Mouse (Mus musculus) liver, embryonic 11.5 days (tissue): ENCODE data around the gene Adamtsl3. TPM values are rescaled to one million over a fixed set of nuclear protein-coding genes. Genes with fewer than 3 reads are reported as not detected.

Experiments used
- ATAC-seq: fragments of 200-750 bp; cut with Nextera tagmentation; replicated peaks from 2 replicates; pipeline ENCODE4 v1.8.0; 2017; ENCODE audit warnings: moderate number of reproducible peaks, mild to moderate bottlenecking, moderate TSS enrichment, moderate library complexity; ENCODE audit not compliant: low FRiP score
- DNase-seq: peaks from one replicate; pipeline ENCODE4 v3.0.0-alpha.2; 2017; ENCODE audit warnings: low spot score
- H3K27ac ChIP-seq: fragments of 300-500 bp; sonication (generic); 2 replicates; pipeline ENCODE4 v1.5.1; 2014; ENCODE audit warnings: mild to moderate bottlenecking, low read depth, low read length, control low read depth
- H3K27me3 ChIP-seq: fragments of 300-500 bp; sonication (generic); replicated peaks from 2 replicates; pipeline ENCODE4 v1.6.1; 2014; ENCODE audit warnings: low read length, mixed read lengths; ENCODE audit not compliant: control insufficient read depth, insufficient read depth
- H3K36me3 ChIP-seq: fragments of 300-500 bp; sonication (generic); 2 replicates; pipeline ENCODE4 v1.6.1; 2014; ENCODE audit warnings: mild to moderate bottlenecking, low read length, moderate library complexity, mixed read lengths; ENCODE audit not compliant: control insufficient read depth, insufficient read depth
- H3K4me1 ChIP-seq: fragments of 300-500 bp; sonication (generic); replicated peaks from 2 replicates; pipeline ENCODE4 v1.6.1; 2014; ENCODE audit warnings: low read length, mixed read lengths; ENCODE audit not compliant: control insufficient read depth, insufficient read depth
- H3K4me2 ChIP-seq: fragments of 300-500 bp; sonication (generic); 2 replicates; pipeline ENCODE4 v1.6.1; 2014; ENCODE audit warnings: mild to moderate bottlenecking, control low read depth, moderate library complexity
- H3K4me3 ChIP-seq: fragments of 300-500 bp; sonication (generic); 2 replicates; pipeline ENCODE4 v1.5.1; 2014; ENCODE audit warnings: low read depth, low read length, control low read depth
- H3K9ac ChIP-seq: fragments of 300-500 bp; sonication (generic); 2 replicates; pipeline ENCODE4 v1.6.1; 2014; ENCODE audit warnings: low read depth, low read length, control low read depth
- H3K9me3 ChIP-seq: fragments of 300-500 bp; sonication (generic); 2 replicates; pipeline ENCODE4 v1.6.1; 2016; ENCODE audit warnings: low read length, inconsistent platforms, mixed read lengths; ENCODE audit not compliant: control insufficient read depth
- WGBS: fragments of 180-500 bp; shearing (Covaris S2); extraction: QIAGEN DNeasy Blood & Tissue Kit; methylation state at CpG from one replicate; pipeline ENCODE4 v1.1.7; 2014; 5-methylcytosine and 5-hydroxymethylcytosine counted together
- polyA plus RNA-seq: library from polyadenylated mRNA; unstranded; fragments of >200 nt; fragmentation: Nextera tagmentation; extraction: Ambion mirVana; gene quantifications from 2 replicates; pipeline ENCODE4 v1.2.1, GENCODE M21; 2014

Adamtsl3 gene
- polyA plus RNA-seq, 1 experiment from 2014 or later, result 0.37 TPM

DNA sequence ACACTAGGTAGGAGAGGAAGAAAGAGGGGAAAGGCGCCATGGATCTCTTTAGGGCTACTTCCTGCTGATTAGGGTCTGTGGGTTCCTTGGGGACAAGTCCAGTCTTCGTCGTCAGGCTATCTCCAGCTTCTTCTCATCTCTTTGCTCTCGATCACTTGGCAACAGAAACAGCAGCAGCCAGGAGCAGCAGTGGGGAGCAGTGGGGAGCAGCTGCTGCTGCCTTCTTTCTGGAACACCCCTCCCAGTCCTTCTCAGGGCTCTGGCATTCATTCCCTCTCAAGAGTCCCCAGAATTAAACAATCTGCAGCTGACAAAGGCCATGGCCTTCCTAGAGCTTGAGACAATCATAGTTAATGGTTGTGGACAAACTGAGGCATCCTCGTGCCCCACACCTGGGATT, 7.6 kb upstream of the Adamtsl3 start:
- no peaks in the 10 kb centered on the region for H3K9me3 ChIP-seq
- no peaks in the 10 kb centered on the region for H3K4me1 ChIP-seq
- H3K9ac ChIP-seq, result no peak overlapping the region
- no peak overlapping the region for H3K4me3 ChIP-seq
- H3K36me3 ChIP-seq, result no peaks in the 10 kb centered on the region
- DNase-seq (no peak), ATAC-seq (no peak)
- no peak overlapping the region for H3K27ac ChIP-seq
- H3K27me3 ChIP-seq, result no peaks in the 10 kb centered on the region
- 46% methylated on average over 5 of the region's 5 CpGs for WGBS
- H3K4me2 ChIP-seq, result no peak overlapping the region

- no peak overlapping the region for H3K27ac ChIP-seq
- H3K36me3 ChIP-seq, result no peaks in the 10 kb centered on the region
- H3K9me3 ChIP-seq, result no peaks in the 10 kb centered on the region
- no peak overlapping the region for H3K4me3 ChIP-seq
- H3K27me3 ChIP-seq, result peaks cover 14% of the 10 kb centered on the region
- ATAC-seq (no peak), DNase-seq (no peak)
- WGBS, result 57% methylated on average over 4 of the region's 4 CpGs
- no peak overlapping the region for H3K9ac ChIP-seq
- no peak overlapping the region for H3K4me2 ChIP-seq
- H3K4me1 ChIP-seq, result no peaks in the 10 kb centered on the region
These were observed 5.7 kb upstream of the Adamtsl3 start for GRCm38 (mm10) chr7:82329831-82330230.

DNA sequence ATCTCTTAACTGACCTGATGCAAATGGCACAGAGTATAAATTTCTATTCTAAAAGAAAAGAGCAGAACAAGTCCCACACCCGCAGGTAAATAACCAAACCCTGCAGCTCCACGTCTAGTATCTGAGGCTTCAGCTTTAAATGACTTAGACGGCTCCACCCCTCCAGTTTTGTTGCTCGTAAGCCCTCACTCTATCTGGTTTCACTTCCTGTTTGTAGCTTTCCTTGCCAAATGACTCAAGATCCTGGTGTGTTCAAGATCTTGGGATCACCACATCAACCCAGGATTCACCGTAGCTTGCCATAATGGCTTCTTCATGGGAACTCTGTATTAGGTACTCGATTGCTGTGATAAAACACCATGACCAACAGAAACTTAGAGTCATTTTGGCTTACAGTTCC, 4.6 kb upstream of the Adamtsl3 start:
- no peak overlapping the region for H3K9ac ChIP-seq
- H3K4me3 ChIP-seq, result no peak overlapping the region
- H3K9me3 ChIP-seq, result no peaks in the 10 kb centered on the region
- H3K4me2 ChIP-seq, result no peak overlapping the region
- DNase-seq (no peak), ATAC-seq (no peak)
- H3K36me3 ChIP-seq, result no peaks in the 10 kb centered on the region
- peaks cover 24% of the 10 kb centered on the region for H3K27me3 ChIP-seq
- WGBS, result 57% methylated on average over 6 of the region's 6 CpGs
- H3K27ac ChIP-seq, result no peak overlapping the region
- H3K4me1 ChIP-seq, result no peaks in the 10 kb centered on the region

DNA sequence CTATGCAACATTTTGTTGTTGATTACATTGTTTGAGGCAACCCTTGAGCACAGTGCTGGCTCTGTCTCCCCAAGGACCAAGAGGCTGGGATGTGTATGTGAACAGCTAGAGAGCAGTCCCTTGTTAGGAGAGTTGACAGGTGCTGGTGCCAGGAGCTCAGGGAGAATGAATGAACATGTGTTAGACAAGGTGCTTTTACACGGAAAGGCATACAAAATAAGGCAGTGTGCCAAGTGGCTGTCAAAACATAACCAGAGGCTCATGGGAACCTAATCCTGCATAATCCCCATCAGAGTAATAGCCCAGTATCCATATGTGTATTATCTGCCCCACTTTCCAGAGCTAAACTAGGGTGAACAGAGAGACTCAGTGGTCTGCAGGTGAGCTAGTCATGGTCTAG, 1.5 kb upstream of the Adamtsl3 start:
- Histone ChIP-seq H3K27ac (no peak overlapping the region), H3K36me3 (no peaks in the 10 kb centered on the region), H3K9ac (no peak overlapping the region), H3K27me3 (peaks cover 50% of the 10 kb centered on the region), H3K9me3 (no peaks in the 10 kb centered on the region), H3K4me3 (no peak overlapping the region), H3K4me2 (no peak overlapping the region), H3K4me1 (no peaks in the 10 kb centered on the region)
- 73% methylated on average over 1 of the region's 1 CpGs for WGBS
- ATAC-seq, result no peak
- no peak for DNase-seq

GRCm38 (mm10) chr7:82336132-82336531, 638 bp downstream of the Adamtsl3 start:
- no peak overlapping the region for H3K9ac ChIP-seq
- WGBS, result 3% methylated on average over 34 of the region's 34 CpGs

DNA sequence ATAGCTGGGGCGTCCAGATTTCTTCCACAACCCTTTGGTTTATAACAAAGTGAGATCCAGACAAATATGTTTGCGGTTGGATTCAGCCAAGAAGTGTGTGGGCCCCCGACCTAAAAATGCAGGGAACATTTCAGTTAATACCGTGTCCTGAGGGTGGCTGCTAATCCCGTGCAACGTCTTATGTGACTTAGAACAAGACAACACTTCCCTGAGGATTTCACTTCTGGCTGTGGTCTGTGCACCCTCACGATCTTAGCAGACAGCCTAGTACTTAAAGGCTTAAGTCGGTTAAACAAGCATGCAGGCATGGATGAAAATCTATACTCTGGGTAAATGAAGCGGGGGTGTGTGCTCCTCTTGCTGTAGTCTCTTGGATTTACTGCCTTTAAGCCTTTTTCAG, 2.6 kb downstream of the Adamtsl3 start:
- no peak for ATAC-seq
- H3K27ac ChIP-seq, result no peak overlapping the region
- DNase-seq, result no peak
- no peaks in the 10 kb centered on the region for H3K9me3 ChIP-seq
- no peak overlapping the region for H3K9ac ChIP-seq
- WGBS, result 75% methylated on average over 9 of the region's 9 CpGs
- H3K4me2 ChIP-seq, result no peak overlapping the region
- no peak overlapping the region for H3K4me3 ChIP-seq
- no peaks in the 10 kb centered on the region for H3K4me1 ChIP-seq
- peaks cover 50% of the 10 kb centered on the region for H3K27me3 ChIP-seq
- H3K36me3 ChIP-seq, result no peaks in the 10 kb centered on the region

More at GRCm38 (mm10) chr7:82336132-82336531, 638 bp downstream of the Adamtsl3 start:
- peaks cover 50% of the 10 kb centered on the region for H3K27me3 ChIP-seq
- ATAC-seq, result no peak
- peak overlapping the region; percentile 44 for H3K4me3 ChIP-seq
- peak; percentile 35 for DNase-seq
- H3K36me3 ChIP-seq, result no peaks in the 10 kb centered on the region
- no peaks in the 10 kb centered on the region for H3K9me3 ChIP-seq
- peak overlapping the region; percentile 61 for H3K4me2 ChIP-seq
- no peaks in the 10 kb centered on the region for H3K4me1 ChIP-seq
- no peak overlapping the region for H3K27ac ChIP-seq

GRCm38 (mm10) chr7:82338532-82338931, 3.0 kb downstream of the Adamtsl3 start:
- Histone ChIP-seq H3K36me3 (no peaks in the 10 kb centered on the region), H3K4me2 (no peak overlapping the region), H3K9me3 (no peaks in the 10 kb centered on the region), H3K4me1 (no peaks in the 10 kb centered on the region), H3K27ac (no peak overlapping the region), H3K27me3 (peaks cover 49% of the 10 kb centered on the region), H3K4me3 (no peak overlapping the region), H3K9ac (no peak overlapping the region)
- WGBS, result 68% methylated on average over 4 of the region's 4 CpGs
- no peak for ATAC-seq
- no peak for DNase-seq

- H3K4me3 ChIP-seq, result no peak overlapping the region
- no peak overlapping the region for H3K27ac ChIP-seq
- peaks cover 42% of the 10 kb centered on the region for H3K27me3 ChIP-seq
- WGBS, result 42% methylated on average over 3 of the region's 3 CpGs
- no peaks in the 10 kb centered on the region for H3K36me3 ChIP-seq
- H3K4me1 ChIP-seq, result no peaks in the 10 kb centered on the region
- H3K4me2 ChIP-seq, result no peak overlapping the region
- H3K9me3 ChIP-seq, result no peaks in the 10 kb centered on the region
- no peak for ATAC-seq
- DNase-seq, result no peak
- no peak overlapping the region for H3K9ac ChIP-seq
These were observed 3.7 kb downstream of the Adamtsl3 start for GRCm38 (mm10) chr7:82339214-82339613.

DNA sequence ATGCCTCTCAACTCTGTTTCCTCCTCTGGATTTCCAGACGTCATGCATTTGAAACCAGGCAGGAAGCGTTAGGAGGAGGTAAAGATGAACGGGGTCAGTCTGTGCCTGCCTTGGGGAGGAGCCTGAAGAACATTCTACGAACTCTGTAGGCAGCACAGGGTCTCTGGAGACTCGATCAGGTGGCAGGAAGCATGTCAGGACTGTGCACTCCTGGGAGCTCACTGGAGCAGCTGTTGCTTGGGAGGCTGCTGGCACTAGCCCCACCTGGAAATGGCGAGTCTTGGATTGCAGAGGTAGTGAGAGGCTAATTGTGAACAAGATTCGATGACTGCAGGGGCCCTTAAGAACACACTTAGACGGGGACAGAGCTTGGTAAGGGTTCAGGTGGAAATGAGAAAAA, 6.0 kb downstream of the Adamtsl3 start:
- 30% methylated on average over 8 of the region's 8 CpGs for WGBS

More for the DNA sequence above, 6.0 kb downstream of the Adamtsl3 start:
- H3K4me1 ChIP-seq, result no peaks in the 10 kb centered on the region
- H3K27me3 ChIP-seq, result peaks cover 20% of the 10 kb centered on the region
- H3K4me3 ChIP-seq, result no peak overlapping the region
- ATAC-seq (no peak), DNase-seq (no peak)
- no peak overlapping the region for H3K9ac ChIP-seq
- no peaks in the 10 kb centered on the region for H3K36me3 ChIP-seq
- no peak overlapping the region for H3K4me2 ChIP-seq
- H3K9me3 ChIP-seq, result no peaks in the 10 kb centered on the region
- no peak overlapping the region for H3K27ac ChIP-seq
